Mouse (Mus musculus): ENCODE data around the gene Olfr156. TPM values are rescaled to one million over a fixed set of nuclear protein-coding genes. Genes with fewer than 3 reads are reported as not detected.
"Not testable (repeated sequence)": the region's sequence is repeated elsewhere in the genome, so short reads cannot be mapped to it uniquely, and the experiment has no call there.

Gene Olfr156
- polyA plus RNA-seq, 1 experiment from 2014 or later = not detected

DNA sequence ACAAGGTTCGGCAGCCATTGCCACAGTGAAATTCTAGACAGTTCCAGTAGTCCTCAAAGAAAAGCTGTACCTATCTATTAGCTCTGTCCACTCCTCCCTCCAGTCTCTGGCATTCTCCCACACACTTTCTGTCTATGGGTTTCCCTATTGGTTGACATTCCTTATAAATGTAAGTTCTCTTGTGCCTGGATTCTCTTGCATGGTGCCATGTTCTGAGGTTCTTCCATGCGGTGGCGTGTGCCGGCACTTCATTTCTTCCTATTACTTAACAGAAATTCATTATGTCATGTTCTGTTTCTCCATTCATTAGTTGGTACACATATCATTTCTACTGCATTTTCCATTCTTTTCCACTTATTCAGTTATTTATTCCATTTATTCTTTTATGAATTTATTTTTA is 5.1 kb upstream of the Olfr156 start:
- H3K4me2 ChIP-seq = no peak overlapping the region
- 80% methylated on average over 4 of the region's 4 CpGs for WGBS
- H3K9me3 ChIP-seq (replicated peaks) = no peaks in the 10 kb centered on the region
- no peak overlapping the region for H3K9ac ChIP-seq
- H3K4me3 ChIP-seq (replicated peaks) = no peak overlapping the region
- ATAC-seq (replicated peaks; ENCODE audit: low FRiP score) = no peak
- no peaks in the 10 kb centered on the region for H3K36me3 ChIP-seq
- H3K27me3 ChIP-seq = no peaks in the 10 kb centered on the region
- H3K4me1 ChIP-seq = 0 out of 2 replicates have a peak, but pooled peaks cover under 1% of the 10 kb centered on the region
- H3K27ac ChIP-seq = no peak overlapping the region

DNA sequence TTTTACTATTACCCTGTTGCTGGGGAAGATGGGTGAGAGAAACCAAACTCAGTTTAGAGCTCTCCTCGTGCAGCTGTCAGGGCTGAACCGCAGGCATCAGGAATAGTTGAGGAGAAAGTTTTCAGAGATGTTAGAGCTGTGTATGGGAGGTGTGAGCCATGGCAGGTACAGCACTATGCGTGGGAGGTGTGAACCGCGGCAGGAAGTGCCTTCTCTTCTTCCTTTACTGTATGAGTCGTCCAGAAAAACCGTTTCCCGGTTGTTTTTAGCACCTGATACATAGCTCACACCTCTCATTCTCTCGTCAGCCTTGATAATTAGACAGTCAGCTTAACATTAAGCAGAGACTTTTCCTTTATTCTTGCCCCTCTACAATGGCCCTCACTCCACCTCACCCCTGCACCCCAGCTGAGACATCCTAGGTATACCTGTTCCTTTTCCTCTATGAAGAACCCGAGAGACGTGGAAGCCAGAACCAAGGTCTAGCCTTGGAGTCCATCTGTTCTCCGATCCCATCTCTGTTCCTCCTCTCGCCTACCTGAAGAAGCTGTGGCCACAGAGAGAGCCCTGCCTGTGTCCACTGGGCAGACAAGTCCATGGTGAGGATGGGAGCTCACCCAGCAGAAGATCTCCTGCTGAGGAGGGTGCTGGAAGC is 672 bp downstream of the Olfr156 start:
- Histone ChIP-seq H3K4me1 (0 out of 2 replicates have a peak, but pooled peaks cover 3% of the 10 kb centered on the region), H3K4me3 (replicated peaks) (no peak overlapping the region), H3K27ac (no peak overlapping the region), H3K9ac (no peak overlapping the region), H3K27me3 (no peaks in the 10 kb centered on the region), H3K4me2 (no peak overlapping the region), H3K9me3 (replicated peaks) (no peaks in the 10 kb centered on the region), H3K36me3 (no peaks in the 10 kb centered on the region)
- no peak for ATAC-seq (replicated peaks; ENCODE audit: low FRiP score)
- WGBS = 78% methylated on average over 13 of the region's 13 CpGs

GRCm38 (mm10) chr4:43798936-43799335 is 24.8 kb downstream of the Olfr156 start:
- Histone ChIP-seq H3K27ac (no peak overlapping the region), H3K9ac (no peak overlapping the region), H3K27me3 (no peaks in the 10 kb centered on the region), H3K4me1 (no peaks in the 10 kb centered on the region), H3K36me3 (no peaks in the 10 kb centered on the region), H3K4me2 (no peak overlapping the region), H3K9me3 (replicated peaks) (0 out of 2 replicates have a peak, but pooled peaks cover 6% of the 10 kb centered on the region), H3K4me3 (replicated peaks) (no peak overlapping the region)
- WGBS = 66% methylated on average over 7 of the region's 7 CpGs
- ATAC-seq (replicated peaks; ENCODE audit: low FRiP score) = no peak

- H3K27ac ChIP-seq; H3K27me3 ChIP-seq; H3K4me3 ChIP-seq (replicated peaks); H3K4me2 ChIP-seq; H3K36me3 ChIP-seq; H3K9me3 ChIP-seq (replicated peaks); H3K4me1 ChIP-seq; H3K9ac ChIP-seq; ATAC-seq (replicated peaks; ENCODE audit: low FRiP score): not testable (repeated sequence)
- WGBS = 89% methylated on average over 5 of the region's 5 CpGs
These were observed 27.9 kb downstream of the Olfr156 start for GRCm38 (mm10) chr4:43795844-43796243.

DNA sequence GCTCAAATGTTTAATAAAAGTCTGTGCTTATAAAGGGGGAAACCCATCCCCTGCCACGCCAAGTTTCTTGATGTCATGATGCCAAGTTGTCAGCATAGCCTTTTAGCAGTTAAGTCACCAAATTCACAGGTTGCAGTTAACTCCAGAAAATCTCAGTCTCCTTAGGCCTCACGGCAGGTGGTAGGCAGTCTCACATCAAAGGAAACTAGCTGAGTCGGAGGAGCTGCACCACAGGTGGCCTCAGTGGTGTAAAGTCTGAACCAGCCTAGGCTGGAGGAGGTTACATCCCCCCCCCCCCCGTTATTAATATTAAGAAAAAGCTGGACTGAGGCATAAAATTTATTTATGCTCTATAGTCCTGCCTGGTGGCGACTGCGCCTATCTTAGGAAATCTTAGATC is 28.4 kb downstream of the Olfr156 start:
- no peak overlapping the region for H3K27ac ChIP-seq
- ATAC-seq (replicated peaks; ENCODE audit: low FRiP score) = no peak
- H3K36me3 ChIP-seq = no peaks in the 10 kb centered on the region
- no peaks in the 10 kb centered on the region for H3K27me3 ChIP-seq
- H3K9me3 ChIP-seq (replicated peaks) = no peaks in the 10 kb centered on the region
- H3K4me1 ChIP-seq = no peaks in the 10 kb centered on the region
- 73% methylated on average over 6 of the region's 6 CpGs for WGBS
- no peak overlapping the region for H3K9ac ChIP-seq
- H3K4me3 ChIP-seq (replicated peaks) = no peak overlapping the region
- no peak overlapping the region for H3K4me2 ChIP-seq

DNA sequence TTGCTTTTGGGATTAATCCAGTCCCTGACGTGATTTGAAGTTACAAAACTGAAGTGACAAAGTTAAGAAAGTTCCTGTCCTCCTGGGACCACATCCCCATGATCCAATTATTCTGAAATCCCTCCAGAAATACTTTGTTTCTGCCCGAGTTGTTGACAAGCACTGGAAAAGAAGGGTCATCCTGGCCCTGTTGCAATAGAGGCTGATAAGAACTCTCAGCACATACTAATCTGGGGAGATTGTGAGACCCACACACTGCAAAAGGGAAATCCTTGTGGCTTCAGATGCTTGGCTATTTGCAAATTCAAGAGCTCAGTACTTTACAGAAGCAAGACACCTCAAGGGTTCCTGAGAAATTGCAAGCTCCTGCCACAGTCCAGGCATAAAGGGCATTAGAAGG is 51.4 kb downstream of the Olfr156 start:
- WGBS = 58% methylated on average over 2 of the region's 2 CpGs
- Histone ChIP-seq H3K4me2 (no peak overlapping the region), H3K9ac (no peak overlapping the region), H3K9me3 (replicated peaks) (no peaks in the 10 kb centered on the region), H3K4me1 (no peaks in the 10 kb centered on the region), H3K27me3 (no peaks in the 10 kb centered on the region), H3K36me3 (no peaks in the 10 kb centered on the region), H3K27ac (no peak overlapping the region), H3K4me3 (replicated peaks) (no peak overlapping the region)
- no peak for ATAC-seq (replicated peaks; ENCODE audit: low FRiP score)

DNA sequence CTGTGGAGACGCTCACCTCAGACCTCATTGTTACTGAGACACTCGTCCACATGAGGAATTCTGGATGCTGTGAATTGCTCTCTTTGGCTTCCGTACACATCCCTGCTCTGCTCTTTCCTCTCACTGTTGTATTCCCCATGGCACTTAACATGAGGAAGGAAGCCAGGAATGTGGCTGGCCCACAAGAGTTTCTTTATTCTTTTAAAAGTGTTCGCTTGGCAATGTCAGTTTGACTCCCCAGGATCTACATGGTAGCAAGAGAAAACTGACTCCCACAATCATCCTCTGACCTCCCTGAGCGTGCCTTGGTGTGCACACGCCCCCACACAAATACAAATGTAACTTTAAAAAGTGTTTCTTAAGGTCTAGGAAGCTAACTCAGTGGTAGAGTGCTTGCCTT is 52.1 kb downstream of the Olfr156 start:
- Histone ChIP-seq H3K27me3 (no peaks in the 10 kb centered on the region), H3K4me1 (no peaks in the 10 kb centered on the region), H3K9me3 (replicated peaks) (no peaks in the 10 kb centered on the region), H3K4me2 (no peak overlapping the region), H3K9ac (no peak overlapping the region), H3K4me3 (replicated peaks) (no peak overlapping the region), H3K36me3 (no peaks in the 10 kb centered on the region), H3K27ac (no peak overlapping the region)
- no peak for ATAC-seq (replicated peaks; ENCODE audit: low FRiP score)
- WGBS = 42% methylated on average over 6 of the region's 6 CpGs

- H3K9ac ChIP-seq = no peak within 1 kb of the TSS
- no peaks in the 10 kb centered on the region for H3K4me1 ChIP-seq
- no peaks in the 10 kb centered on the region for H3K9me3 ChIP-seq (replicated peaks)
- 86% methylated on average over 6 of the region's 6 CpGs for WGBS
- H3K27ac ChIP-seq = no peak within 1 kb of the TSS
- no peak within 1 kb of the TSS for H3K4me3 ChIP-seq (replicated peaks)
- no peak for ATAC-seq (replicated peaks; ENCODE audit: low FRiP score)
- H3K27me3 ChIP-seq = no peaks in the 10 kb centered on the region
- no peak within 1 kb of the TSS for H3K4me2 ChIP-seq
- H3K36me3 ChIP-seq = no peaks in the 10 kb centered on the region
These were observed 52.8 kb downstream of the Olfr156 start, which contains the start of gene Olfr159 for GRCm38 (mm10) chr4:43770909-43771308. Gene Olfr159, minus strand, starts transcription at chr4:43771009.

Other genes with a start within 250 kb of the Olfr156 start
- 29.3 and 30.7 TPM in 2 replicates for gene Rgp1, start 245.2 kb downstream of the Olfr156 start, polyA plus RNA-seq (2015; fragmentation: Nextera tagmentation; extraction: Ambion mirVana)
- 20.4 and 22.7 TPM in 2 replicates for gene Gba2, start 245.0 kb downstream of the Olfr156 start, polyA plus RNA-seq (2015; fragmentation: Nextera tagmentation; extraction: Ambion mirVana)
- gene Msmp, start 239.4 kb downstream of the Olfr156 start, polyA plus RNA-seq (2015; fragmentation: Nextera tagmentation; extraction: Ambion mirVana) = 1.3 and 2.6 TPM in 2 replicates
- 8.0 and 10.2 TPM in 2 replicates for gene Npr2, start 192.0 kb downstream of the Olfr156 start, polyA plus RNA-seq (2015; fragmentation: Nextera tagmentation; extraction: Ambion mirVana)
- 1.4 and 1.7 TPM in 2 replicates for gene Spag8, start 170.3 kb downstream of the Olfr156 start, polyA plus RNA-seq (2015; fragmentation: Nextera tagmentation; extraction: Ambion mirVana)
- gene Hint2, start 167.4 kb downstream of the Olfr156 start, polyA plus RNA-seq (2015; fragmentation: Nextera tagmentation; extraction: Ambion mirVana) = 115 and 129 TPM in 2 replicates
- 2.7 and 3.6 TPM in 2 replicates for gene Tmem8b, start 154.9 kb downstream of the Olfr156 start, polyA plus RNA-seq (2015; fragmentation: Nextera tagmentation; extraction: Ambion mirVana)
- 2.7 and 3.3 TPM in 2 replicates for gene Fam221b, start 154.8 kb downstream of the Olfr156 start, polyA plus RNA-seq (2015; fragmentation: Nextera tagmentation; extraction: Ambion mirVana)
- not detected in 2 replicates for gene Olfr70, start 123.1 kb downstream of the Olfr156 start, polyA plus RNA-seq (2015; fragmentation: Nextera tagmentation; extraction: Ambion mirVana)
- gene Olfr71, start 113.6 kb downstream of the Olfr156 start, polyA plus RNA-seq (2015; fragmentation: Nextera tagmentation; extraction: Ambion mirVana) = not detected in 2 replicates
- 0.77 and 1.0 TPM in 2 replicates for gene Hrct1, start 96.7 kb downstream of the Olfr156 start, polyA plus RNA-seq (2015; fragmentation: Nextera tagmentation; extraction: Ambion mirVana)
- 0.12 and 0.19 TPM in 2 replicates for gene Spaar, start 93.9 kb downstream of the Olfr156 start, polyA plus RNA-seq (2015; fragmentation: Nextera tagmentation; extraction: Ambion mirVana)
- not detected in 2 replicates for gene Olfr159, start 52.9 kb downstream of the Olfr156 start, polyA plus RNA-seq (2015; fragmentation: Nextera tagmentation; extraction: Ambion mirVana)
- gene Olfr157, start 16.3 kb upstream of the Olfr156 start, polyA plus RNA-seq (2015; fragmentation: Nextera tagmentation; extraction: Ambion mirVana) = not detected in 2 replicates
- gene Olfr155, start 27.7 kb upstream of the Olfr156 start, polyA plus RNA-seq (2015; fragmentation: Nextera tagmentation; extraction: Ambion mirVana) = not detected in 2 replicates
- gene Reck, start 51.6 kb upstream of the Olfr156 start, polyA plus RNA-seq (2015; fragmentation: Nextera tagmentation; extraction: Ambion mirVana) = 24.1 and 25.0 TPM in 2 replicates
- 71.7 and 73.9 TPM in 2 replicates for gene Glipr2, start 133.5 kb upstream of the Olfr156 start, polyA plus RNA-seq (2015; fragmentation: Nextera tagmentation; extraction: Ambion mirVana)
- gene Ccin, start 159.6 kb upstream of the Olfr156 start, polyA plus RNA-seq (2015; fragmentation: Nextera tagmentation; extraction: Ambion mirVana) = not detected in 2 replicates
- gene Clta, start 180.6 kb upstream of the Olfr156 start, polyA plus RNA-seq (2015; fragmentation: Nextera tagmentation; extraction: Ambion mirVana) = 231 and 236 TPM in 2 replicates